In the genomic region with DNA sequence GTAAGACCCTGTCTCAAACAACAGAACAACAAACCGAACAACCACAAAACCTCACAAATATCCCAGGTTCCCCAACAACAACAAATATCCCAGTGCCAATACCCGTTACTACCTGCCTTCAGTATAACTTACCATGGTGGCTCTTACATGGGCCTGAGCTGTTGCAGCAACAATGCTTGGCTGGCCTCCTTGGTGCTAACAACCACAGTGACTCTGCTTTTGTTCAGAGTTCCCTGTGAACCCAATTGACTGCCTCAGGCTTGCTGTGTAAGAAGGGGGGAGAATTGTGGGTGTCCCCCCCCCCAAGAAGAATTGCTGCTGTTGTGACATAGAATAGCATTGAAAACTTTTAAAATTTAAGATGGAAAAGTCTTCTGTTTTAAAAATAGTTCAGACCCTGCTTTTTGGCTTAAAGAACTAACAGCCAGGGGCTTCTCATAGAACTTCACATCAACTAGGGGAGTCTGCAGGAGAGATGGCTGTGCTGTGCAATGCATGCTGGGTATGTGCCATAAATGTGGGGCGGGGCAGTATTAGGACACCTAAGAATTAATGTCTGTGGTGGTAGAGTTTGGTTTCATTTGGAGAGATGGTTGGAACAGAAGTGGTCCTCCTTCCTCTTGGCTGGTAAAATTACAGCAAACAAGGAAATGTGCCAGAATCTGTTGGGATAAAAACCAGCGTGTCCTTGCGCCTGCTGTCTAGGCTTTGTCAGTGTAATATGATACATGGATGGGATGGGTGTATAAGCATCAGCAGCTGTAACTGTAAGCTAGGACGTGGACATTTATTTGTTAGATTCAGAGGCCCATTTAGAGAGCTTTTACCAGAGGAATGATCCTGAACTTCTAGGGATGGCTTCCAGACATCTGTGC, we compare ENCODE assay signal across 16 mouse cellular contexts. TPM values are rescaled to one million over a fixed set of nuclear protein-coding genes. Genes with fewer than 3 reads are reported as not detected.
DNase-seq lines count a peak whose midpoint lies in the region; ATAC-seq and TF ChIP-seq lines count a peak whose summit lies in the region.
"Had no signal": no experiment of that assay in that cellular context is flagged by ENCODE, and none has a peak within 500 bp of the region (broad histone marks: within the 10 kb centered on the region; RNA-seq: fewer than 3 reads in every experiment).

No protein-coding gene starts in this region.

- DNase-seq in layer of hippocampus, adult 2 months (ENCODE audit: low spot score in 2 of 2) = no peak
- DNase-seq in layer of hippocampus, postnatal 10 days (ENCODE audit: low spot score in 2 of 2) = no peak
- peak; percentile 51 for DNase-seq in fat pad, adult 2 months (ENCODE audit: extremely low read depth, low read depth, low spot score)
- DNase-seq in yolk sac, embryonic 10.5 days (ENCODE audit: low spot score) = no peak
- DNase-seq in forebrain, embryonic 14.5 days (ENCODE audit: low spot score) = no peak
- DNase-seq: adrenal gland, postnatal 10 days; cerebellum, adult 11-12 months; heart, postnatal 4 days; lung, adult 18-20 months; midbrain, embryonic 14.5 days; retina, postnatal 1 day; thymus, adult 2 months had no signal

- WGBS in stomach, embryonic 16.5 days = 67% methylated on average over 6 of the region's 6 CpGs
- WGBS in forebrain, embryonic 14.5 days = 84% methylated on average over 6 of the region's 6 CpGs

- no peak overlapping the region for H3K4me2 ChIP-seq in stomach, embryonic 16.5 days (ENCODE audit: low read depth, low read length)
- H3K4me2 ChIP-seq in forebrain, embryonic 14.5 days (ENCODE audit: low read length) = no peak overlapping the region
- H3K4me2 ChIP-seq: forebrain, embryonic 15.5 days; limb, embryonic 12.5 days had no signal

- peaks cover 20% of the 10 kb centered on the region for H3K4me1 ChIP-seq in stomach, embryonic 16.5 days (ENCODE audit: control insufficient read depth, insufficient read depth, low read length)
- H3K4me1 ChIP-seq in forebrain, embryonic 14.5 days (ENCODE audit: control insufficient read depth, insufficient read depth, low read length) = 0 out of 2 replicates have a peak, but pooled peaks cover 3% of the 10 kb centered on the region

- H3K36me3 ChIP-seq in stomach, embryonic 16.5 days (ENCODE audit: control insufficient read depth, insufficient read depth, low read length) = no peaks in the 10 kb centered on the region
- H3K36me3 ChIP-seq in forebrain, embryonic 14.5 days (ENCODE audit: control insufficient read depth, insufficient read depth, low read length) = no peaks in the 10 kb centered on the region
- H3K36me3 ChIP-seq: forebrain, embryonic 15.5 days; limb, embryonic 12.5 days had no signal

- H3K27ac ChIP-seq in layer of hippocampus, adult 2 months = 0 out of 2 replicates have a peak overlapping the region, but pooled peaks have one; percentile 2
- H3K27ac ChIP-seq in stomach, embryonic 16.5 days (ENCODE audit: low read length) = peak overlapping the region; percentile 27; the same call in 1 of the 2 replicates
- no peak overlapping the region for H3K27ac ChIP-seq in forebrain, embryonic 14.5 days (ENCODE audit: low read depth, low read length)
- H3K27ac ChIP-seq: forebrain, embryonic 15.5 days; limb, embryonic 12.5 days had no signal

- no peaks in the 10 kb centered on the region for H3K9me3 ChIP-seq in stomach, embryonic 16.5 days (replicated peaks; ENCODE audit: control insufficient read depth, low read length)
- no peaks in the 10 kb centered on the region for H3K9me3 ChIP-seq in forebrain, embryonic 14.5 days (replicated peaks; ENCODE audit: control insufficient read depth, low read length)
- H3K9me3 ChIP-seq: forebrain, embryonic 15.5 days had no signal

- no peak for TF ChIP-seq CTCF in layer of hippocampus, adult 2 months (conservative IDR thresholded peaks at IDR 0.05)

- H3K4me3 ChIP-seq in layer of hippocampus, adult 2 months = no peak overlapping the region
- H3K4me3 ChIP-seq in stomach, embryonic 16.5 days (replicated peaks; ENCODE audit: low read length) = no peak overlapping the region
- no peak overlapping the region for H3K4me3 ChIP-seq in forebrain, embryonic 14.5 days (ENCODE audit: low read depth, low read length)
- H3K4me3 ChIP-seq: forebrain, embryonic 15.5 days; limb, embryonic 12.5 days had no signal

- H3K9ac ChIP-seq in stomach, embryonic 16.5 days (ENCODE audit: low read length) = no peak overlapping the region
- H3K9ac ChIP-seq in forebrain, embryonic 14.5 days (ENCODE audit: low read length) = no peak overlapping the region
- H3K9ac ChIP-seq: forebrain, embryonic 15.5 days; limb, embryonic 12.5 days had no signal

- H3K27me3 ChIP-seq in stomach, embryonic 16.5 days (ENCODE audit: control insufficient read depth, insufficient read depth, low read length) = no peaks in the 10 kb centered on the region
- no peaks in the 10 kb centered on the region for H3K27me3 ChIP-seq in forebrain, embryonic 14.5 days (replicated peaks; ENCODE audit: control insufficient read depth, insufficient read depth, low read length)
- H3K27me3 ChIP-seq: forebrain, embryonic 15.5 days; limb, embryonic 12.5 days had no signal

- ATAC-seq in common myeloid progenitor, adult 5-6 weeks (replicated peaks; ENCODE audit: low read depth, poor library complexity, severe bottlenecking) = 0 out of 2 replicates have a peak, but pooled peaks have one; percentile 29
- peak; percentile 67; the same call in 1 of the 2 replicates for ATAC-seq in stomach, embryonic 16.5 days (ENCODE audit: insufficient read depth, low FRiP score)
- no peak for ATAC-seq in forebrain, embryonic 14.5 days
- ATAC-seq: forebrain, embryonic 15.5 days had no signal

RNA-seq across cellular contexts. Expression of a gene that starts 28.9 kb away (rescaled TPM):
- total RNA-seq in layer of hippocampus, adult 2 months (2021) = 10 to 100 TPM; 60.4 to 67.3 TPM
- total RNA-seq in layer of hippocampus, postnatal 10 days (2021) = 10 to 100 TPM; 85.5 to 89.5 TPM
- total RNA-seq in common myeloid progenitor, adult 5-6 weeks (2017) = 61.5 and 75.8 TPM in 2 replicates
- 66.8 and 67.6 TPM in 2 replicates for polyA plus RNA-seq in stomach, embryonic 16.5 days (2015; fragmentation: Nextera tagmentation; extraction: Ambion mirVana)
- 65.4 and 66.9 TPM in 2 replicates for polyA plus RNA-seq in forebrain, embryonic 14.5 days (2014; fragmentation: Nextera tagmentation; extraction: Ambion mirVana)
